Mouse (Mus musculus) heart, adult 11 months (tissue): ENCODE results near the gene Spint3.

Experiments
- DNase-seq: peaks from one replicate; pipeline ENCODE4 v3.0.0; 2022

Gene Spint3

DNA sequence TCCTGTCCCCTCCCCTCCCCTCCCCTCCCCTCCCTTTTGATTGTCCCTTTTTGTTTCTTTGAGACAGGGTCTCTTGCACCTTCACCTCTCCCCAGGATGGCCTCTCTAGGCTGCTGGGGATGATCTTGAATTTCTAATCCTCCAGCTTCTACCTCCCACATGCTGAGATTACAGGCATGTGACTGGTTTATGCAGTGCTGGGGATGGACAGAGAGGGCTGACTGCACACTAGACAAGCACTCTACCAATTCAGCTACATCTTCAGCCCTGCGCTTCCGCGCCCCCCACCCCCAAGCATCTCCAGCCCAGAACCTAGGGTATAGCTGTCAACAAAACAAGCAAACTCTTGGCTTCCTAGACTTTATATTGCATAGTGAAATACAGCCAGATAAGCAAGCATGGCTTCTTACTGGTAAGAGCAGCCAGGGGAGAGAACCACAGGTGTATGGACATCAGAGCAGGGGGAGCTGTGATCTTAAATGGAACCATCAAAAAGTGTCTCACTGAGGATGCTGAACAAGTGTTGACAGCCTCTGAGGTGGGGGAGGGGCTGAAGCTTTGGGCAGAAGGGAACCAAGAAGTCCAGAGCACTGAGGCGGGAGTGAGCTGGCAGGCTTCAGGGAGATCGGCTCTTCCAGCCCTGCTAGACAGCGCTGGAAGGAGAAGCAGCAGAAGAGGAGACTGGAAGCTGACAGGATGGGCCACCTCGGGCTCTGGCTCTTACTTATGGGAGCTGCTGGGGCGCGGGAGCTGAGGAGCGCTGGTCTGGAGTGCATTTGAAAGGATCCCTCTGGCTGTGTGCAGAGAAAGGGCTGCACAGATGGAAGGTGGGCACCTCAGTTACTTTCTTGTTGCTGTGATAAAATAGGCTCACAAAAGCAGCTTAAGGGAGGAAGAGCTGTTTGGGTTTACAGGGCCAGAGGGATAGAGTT, 23.0 kb downstream of the Spint3 start:
- no peak for DNase-seq

- no peak for DNase-seq
Observed at GRCm38 (mm10) chr2:164549338-164549737, 23.9 kb downstream of the Spint3 start.

GRCm38 (mm10) chr2:164544454-164545097, 28.7 kb downstream of the Spint3 start:
- no peak for DNase-seq

DNA sequence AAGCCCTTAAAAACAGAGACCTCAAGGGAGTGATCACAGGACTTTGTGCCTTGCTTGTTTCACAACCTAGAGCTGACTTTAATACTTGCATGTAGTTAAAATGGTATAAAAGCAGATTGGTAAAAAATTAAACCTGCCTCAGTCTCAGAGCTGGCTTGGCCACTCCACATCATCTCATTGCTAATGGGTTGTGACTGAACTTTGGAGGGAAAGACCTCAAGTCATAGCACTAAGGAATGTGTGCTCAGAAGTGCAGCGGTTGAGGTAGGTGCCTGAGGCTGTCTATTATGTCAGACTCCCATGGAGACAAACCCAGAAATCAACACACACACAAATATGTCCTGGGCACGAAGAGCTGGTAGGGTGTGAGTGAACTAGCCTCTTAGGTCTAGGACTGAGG, 29.5 kb downstream of the Spint3 start:
- DNase-seq: no peak

- DNase-seq: no peak
Observed at GRCm38 (mm10) chr2:164542598-164542997, 30.7 kb downstream of the Spint3 start.

DNA sequence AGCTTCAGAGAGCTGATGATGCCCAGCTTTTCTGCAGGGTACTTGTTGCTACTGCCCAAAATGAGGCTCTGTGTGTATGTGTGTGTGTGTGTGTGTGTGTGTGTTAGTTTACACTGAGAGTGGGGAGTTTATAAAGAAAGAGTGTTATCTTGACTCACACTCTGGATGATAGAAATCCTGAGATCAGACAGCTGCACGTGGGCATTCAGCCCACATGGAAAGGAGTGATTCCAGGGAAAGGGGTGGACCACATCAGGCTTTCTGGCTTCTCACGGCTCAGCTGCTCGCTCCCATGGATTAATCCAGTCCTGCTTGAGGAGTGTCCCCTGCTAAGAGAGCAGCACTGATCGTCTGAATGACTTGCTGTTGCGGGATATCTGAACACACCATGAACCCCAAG, 31.1 kb downstream of the Spint3 start:
- DNase-seq: no peak

- DNase-seq: peak; percentile 90
Observed at GRCm38 (mm10) chr2:164540652-164541427, 32.4 kb downstream of the Spint3 start.

DNA sequence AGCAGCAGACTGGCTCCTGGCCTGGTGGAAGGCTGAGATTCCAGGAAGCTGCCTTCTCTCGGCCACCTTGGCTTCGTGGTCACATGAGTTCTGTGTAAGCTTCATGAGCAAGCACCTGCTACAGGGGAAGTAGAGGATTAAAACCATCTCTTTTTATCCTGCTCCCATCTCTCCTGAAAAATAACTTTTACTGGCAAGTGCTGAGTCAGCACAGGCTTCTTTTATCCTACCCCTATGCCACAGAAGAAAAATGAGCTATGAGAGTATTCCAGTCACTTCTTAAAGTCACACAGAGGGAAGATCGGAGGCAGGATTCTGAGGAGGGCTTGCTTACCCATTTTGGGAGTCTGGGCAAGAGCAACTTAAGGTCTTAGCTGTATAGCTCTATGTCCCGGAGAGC, 36.3 kb downstream of the Spint3 start:
- no peak for DNase-seq

DNA sequence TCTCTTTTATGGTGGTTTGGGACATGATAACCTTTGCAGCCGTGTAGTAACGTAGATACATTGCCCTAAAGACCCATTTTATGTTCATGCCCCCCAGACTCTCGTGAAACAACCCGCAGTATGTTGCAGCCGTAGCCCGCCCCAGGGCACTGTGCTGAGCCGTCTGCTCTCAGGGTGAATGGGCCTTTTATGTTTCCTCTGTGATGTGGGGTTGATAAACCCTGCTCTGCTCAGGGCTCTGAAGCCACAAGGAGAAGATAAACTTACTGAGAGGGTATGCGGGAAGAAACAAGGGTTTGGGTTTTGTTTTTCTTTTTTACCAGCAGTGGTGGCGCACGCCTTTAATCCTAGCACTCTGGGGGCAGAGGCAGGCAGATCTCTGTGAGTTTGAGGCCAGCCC, 38.9 kb downstream of the Spint3 start:
- no peak for DNase-seq

- no peak for DNase-seq
Observed at GRCm38 (mm10) chr2:164531169-164531568, 42.1 kb downstream of the Spint3 start.

- no peak for DNase-seq
Observed at GRCm38 (mm10) chr2:164528557-164528956, 44.7 kb downstream of the Spint3 start.

DNA sequence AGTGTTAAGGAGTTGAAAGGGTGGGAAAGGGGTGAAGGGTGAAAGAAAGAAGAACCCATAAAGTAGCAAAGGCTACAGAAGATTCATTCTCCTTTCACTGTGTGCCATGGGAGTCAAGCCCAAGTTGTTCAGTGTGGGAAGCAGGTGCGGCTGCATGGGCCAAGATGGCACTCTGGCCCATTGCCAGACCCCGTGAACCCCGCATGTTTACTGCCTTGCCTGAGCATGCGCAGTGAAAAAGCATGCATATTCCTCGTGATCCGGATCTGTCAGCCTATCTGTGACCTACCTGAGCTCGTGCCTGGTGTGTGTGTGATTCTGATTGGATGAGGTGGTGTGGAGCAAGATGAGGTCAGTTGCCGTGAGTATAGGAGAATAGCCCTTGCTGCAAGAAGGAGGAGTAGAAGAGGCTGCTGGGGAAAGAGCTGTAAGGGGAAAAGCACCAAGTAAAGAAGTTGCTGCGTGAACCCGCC, 49.9 kb downstream of the Spint3 start:
- DNase-seq: no peak

DNA sequence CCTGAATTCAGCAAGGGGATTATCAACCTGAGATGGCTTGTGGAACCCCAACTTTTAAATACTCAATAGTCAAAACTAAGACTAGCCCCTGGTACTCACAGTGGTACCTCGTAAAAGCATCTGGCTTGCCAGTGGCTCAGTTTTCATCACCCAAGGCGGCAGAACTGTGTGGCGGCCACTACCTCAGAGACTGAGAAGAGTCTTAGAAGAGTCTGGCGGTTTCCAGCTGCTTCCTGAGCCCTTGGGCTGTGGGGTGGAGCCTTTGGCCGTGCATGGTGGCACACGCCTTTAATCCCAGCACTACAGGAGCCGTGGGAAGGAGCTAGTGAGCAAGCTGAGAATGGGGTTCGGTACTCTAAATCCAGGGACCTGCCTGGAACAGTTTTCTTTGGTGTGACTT, 51.0 kb downstream of the Spint3 start:
- DNase-seq: no peak

GRCm38 (mm10) chr2:164521841-164522240, 51.4 kb downstream of the Spint3 start:
- DNase-seq: no peak

GRCm38 (mm10) chr2:164520782-164521181, 52.5 kb downstream of the Spint3 start:
- DNase-seq: no peak
